Mouse (Mus musculus) urinary bladder, postnatal 10 days (tissue): ENCODE results near the gene Pola2.
A peak's percentile ranks its signal among the peaks of the same experiment; 100 is the strongest.

Experiments used
- DNase-seq: peaks from one replicate; pipeline ENCODE4 v3.0.0; 2022; ENCODE audit warnings: low spot score

Pola2 gene

DNA sequence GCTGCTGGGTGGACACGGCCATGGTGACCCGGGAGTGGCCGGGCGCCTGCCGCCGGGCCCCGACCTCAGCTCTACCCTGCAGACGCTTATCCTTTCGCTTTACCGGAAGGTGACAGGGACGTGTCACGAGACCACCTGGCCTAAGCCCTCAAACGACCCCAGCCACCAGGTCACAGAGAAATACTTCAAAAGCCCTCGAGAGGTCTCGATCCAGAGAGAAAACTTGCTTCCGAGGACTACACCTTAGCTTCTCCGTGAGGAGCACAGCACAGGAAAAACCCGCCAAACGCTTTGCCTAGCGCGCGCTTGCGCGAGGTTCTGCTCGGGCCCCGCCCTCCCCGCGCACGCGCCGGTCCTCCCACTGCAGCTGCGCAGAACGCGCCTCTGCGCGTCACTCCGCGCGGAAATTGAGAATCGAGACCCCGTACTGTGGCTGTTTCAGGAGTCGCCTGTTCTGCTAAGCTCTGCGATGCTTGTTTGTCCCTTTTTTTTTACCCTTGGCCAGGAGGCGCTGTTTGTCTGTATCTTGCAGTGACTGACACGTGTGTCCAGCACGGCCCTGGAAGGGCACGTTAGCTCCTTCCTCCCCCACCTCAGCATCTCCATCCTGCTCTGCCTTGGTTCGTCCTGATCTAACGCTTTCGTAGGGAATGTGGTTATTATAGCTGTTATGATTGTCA, at the start of gene Pola2:
Gene Pola2, minus strand, starts transcription at position 320 of the 680 bp plus-strand sequence.
- peak; percentile 56 for DNase-seq

DNA sequence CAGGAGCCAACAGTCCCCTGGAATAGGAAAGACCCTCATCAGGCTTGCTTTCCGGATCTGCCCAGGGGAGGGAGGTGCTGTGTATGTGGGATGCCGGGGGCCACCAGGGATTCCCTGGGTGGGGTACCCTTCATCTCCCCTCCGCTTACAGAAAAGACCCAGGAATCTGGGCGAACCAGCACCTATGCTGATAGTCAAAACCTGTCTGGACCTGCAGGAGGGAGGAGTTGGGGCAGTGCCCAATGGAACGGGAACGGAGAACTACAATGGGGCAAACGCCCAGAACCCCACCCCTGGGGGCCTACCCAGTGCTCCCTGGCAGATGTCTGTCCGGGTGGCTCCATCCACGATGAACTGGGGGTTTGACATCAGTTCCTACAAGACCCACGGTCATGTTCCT, 49.7 kb upstream of the Pola2 start:
- DNase-seq: no peak

DNA sequence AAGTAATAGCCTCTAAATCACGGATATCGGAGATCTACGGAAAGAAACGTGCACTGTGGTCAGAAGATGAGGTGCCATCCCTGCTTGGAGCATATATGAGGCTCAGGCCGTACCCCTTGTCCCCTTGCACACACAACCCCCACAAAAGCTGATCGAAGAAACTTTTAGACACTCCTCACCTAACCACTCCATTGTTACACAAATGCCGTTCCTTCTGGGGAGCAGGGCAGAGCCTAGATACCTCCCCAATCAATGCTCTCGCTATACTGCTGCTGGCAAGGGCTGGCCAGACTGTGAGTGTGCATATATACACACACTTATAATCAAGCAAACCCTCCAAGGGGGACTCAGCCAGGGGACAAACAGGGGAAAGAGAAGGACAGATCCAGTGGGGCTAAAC, 45.1 kb upstream of the Pola2 start:
- no peak for DNase-seq

DNA sequence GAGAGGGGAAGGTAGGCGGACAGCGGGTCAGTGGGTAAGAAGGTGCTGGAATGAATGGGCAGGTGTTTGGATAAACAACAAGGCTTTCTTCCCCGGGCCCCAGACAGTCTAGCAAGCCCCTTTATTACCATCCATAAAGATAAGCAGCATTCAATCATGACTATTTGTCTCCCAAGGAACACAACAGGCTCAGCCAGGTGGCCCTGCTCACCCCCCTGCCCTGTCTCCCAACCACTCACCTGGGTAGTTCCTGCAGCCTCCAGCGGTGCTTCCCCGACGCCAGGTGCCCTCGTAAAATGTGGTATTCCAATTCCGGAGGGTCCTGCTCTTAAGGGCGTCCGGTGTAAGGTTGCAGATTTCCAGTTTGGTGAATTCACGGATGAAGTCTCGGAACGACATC, 43.0 kb upstream of the Pola2 start:
- DNase-seq: no peak

DNA sequence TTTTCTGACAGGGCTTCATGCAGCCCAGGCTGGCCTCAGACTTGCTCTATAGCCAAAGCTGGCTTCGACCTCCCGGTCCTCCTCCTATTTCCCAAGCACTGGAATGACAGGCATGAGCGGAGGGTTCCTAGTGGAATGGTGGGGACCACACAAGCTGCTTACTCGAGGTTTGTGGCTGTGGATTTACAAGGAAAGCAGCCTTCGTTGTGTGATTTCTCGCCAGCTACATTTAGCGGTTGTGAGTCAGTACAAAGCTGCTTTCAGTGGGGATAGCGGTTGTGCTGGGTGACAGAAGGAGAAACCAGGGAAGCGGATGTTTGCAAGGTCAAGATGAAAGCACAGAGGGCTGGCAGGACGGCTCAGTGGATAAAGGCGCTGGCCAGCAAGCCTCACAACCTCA, 41.5 kb upstream of the Pola2 start:
- no peak for DNase-seq

DNA sequence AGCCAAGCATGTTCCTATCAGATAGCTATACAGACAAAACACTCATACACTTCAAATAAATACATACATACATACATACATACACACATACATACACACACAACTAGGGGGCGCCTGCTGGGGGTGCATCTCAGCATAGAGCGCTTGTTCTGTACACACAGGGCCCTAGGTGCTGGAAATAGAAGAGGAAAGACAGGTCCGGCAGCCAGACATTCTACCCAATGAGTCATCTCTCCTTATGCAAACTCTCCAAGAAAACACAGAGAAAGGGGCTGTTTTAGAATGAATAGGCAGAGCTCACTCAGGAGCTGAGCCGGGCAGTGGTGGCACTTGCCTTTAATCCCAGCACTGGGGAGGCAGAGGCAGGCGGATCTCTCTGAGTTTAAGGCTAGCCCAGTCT, 36.0 kb upstream of the Pola2 start:
- no peak for DNase-seq

DNA sequence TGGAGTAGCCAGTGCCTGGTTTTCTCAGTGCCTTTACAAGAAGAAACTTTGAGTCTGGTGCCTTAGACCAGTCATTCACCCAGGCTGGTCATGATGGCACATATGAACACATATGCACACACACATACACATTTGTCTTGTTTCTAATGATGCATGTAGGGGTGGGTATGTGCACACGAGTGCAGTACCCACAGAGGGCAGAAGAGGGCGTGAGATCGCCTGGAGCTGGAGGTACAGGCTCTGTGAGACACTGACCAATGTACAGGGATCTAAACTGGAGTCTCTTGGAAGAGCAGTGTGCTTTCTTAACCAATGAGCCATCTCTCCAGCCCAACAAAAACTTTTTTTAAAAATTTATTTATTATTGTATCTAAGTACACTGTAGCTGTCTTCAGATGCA, 34.2 kb upstream of the Pola2 start:
- DNase-seq: no peak

DNA sequence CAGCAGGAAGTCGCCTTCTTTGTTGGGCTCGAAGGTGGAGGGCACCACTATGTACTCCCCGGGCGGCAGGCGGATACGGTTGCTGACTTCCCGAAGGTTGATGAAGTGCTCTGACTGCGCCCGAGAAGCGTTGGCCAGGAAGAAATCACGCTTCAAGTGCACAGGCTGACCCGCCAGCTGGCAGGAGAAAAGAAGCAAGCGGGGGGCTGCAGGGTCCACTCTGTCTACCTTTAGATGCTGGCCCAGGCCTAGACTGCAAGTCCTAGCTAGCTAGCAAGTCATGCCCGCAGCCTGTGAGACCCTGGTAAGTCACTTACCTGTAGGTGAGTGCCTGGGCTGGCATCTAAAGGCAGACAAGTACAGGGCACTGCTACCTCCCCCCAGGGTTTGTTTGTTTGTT, 30.7 kb upstream of the Pola2 start:
- no peak for DNase-seq

DNA sequence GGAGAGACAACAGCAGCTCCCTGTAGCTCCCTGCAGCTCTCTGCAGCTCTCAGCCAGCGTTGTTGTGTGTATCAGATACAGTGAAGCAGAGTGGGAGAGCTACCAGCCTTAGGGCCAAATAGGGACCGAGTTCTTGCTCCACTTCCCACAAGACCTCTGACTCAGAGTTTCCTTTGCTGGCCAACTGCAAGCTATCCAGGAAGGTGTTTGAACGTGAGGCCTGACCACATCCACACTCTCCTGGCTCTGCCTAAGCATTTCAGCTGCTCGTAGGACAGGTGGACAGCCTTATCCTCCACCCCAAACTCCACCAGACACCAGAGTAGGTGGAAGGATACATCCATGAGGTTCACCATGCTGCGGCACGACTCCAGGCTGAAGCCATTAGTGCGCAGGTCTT, 28.0 kb upstream of the Pola2 start:
- DNase-seq: no peak

DNA sequence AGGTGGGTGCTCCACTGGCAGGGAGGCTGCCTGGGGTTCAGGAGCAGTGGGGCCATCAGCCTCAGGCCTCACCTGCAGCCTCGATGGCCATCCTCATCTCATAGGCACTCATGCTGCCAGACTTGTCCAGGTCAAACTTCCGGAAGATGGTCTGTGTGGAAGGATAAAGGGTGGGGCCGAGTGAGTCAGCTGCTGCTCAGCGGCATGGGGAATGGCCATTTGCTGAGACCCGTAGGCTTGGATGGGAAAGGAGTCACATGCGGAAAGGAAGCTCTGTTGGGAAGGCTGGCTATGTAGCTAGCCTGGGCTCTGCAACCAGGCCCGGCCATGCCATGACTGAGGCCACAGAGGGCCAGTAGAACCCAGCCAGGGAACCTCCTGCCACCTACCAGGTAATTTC, 27.5 kb upstream of the Pola2 start:
- no peak for DNase-seq

DNA sequence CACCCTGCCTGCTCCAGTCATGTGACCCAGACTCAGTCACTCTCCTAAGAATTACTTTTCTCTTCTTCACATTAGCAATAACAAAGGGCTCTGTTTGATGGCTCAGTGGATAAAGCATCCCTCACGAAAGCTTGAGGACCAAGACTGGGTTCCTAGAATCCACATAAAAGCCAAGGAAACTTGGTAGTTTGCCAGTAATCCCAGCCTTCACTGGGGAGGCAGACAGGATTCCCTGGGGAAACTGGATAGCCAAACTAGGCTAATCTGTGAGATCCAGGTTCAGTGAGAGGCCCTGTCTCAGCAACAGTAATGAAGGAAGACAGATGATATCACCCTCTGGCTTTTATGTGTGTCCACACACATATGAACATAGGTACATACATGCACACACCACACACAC, 26.9 kb upstream of the Pola2 start:
- no peak for DNase-seq

DNA sequence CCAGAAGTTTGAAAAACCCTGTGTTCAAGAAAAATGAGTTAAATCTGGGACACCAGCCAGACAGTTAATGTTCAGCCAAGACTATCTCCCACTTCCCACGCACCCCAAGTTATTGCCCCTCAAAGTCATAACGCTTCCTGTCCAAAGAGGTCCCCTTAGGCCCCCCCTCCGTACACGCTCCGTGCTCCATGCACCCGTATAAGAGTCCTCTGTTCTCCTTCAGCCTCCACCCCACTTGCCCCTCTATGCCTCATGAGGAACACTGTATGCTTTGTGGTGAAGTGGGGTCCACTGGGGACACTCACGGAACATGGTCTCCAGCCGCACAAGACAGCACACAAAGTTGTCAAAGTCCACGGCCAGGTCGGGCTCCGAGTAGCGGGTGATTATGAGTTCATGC, 26.0 kb upstream of the Pola2 start:
- no peak for DNase-seq

DNA sequence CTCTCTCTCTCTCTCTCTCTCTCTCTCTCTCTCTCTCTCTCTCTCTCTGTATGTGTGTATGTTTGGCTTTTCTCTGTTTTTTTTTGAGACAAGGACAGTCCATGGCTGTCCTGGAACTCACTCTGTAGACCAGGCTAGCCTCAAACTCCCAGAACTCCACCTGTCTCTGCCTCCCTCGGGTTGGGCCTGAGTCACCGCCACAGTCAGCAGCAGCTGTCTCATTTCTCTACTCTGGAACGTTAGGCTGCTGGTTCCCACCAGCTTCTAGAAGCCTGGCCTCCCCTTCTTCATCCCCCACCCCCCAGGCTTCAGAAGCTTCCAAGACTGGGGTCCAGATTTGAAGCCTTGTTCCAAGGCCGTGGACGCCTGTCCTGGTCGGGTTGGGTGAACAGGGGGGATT, 25.6 kb upstream of the Pola2 start:
- DNase-seq: no peak

DNA sequence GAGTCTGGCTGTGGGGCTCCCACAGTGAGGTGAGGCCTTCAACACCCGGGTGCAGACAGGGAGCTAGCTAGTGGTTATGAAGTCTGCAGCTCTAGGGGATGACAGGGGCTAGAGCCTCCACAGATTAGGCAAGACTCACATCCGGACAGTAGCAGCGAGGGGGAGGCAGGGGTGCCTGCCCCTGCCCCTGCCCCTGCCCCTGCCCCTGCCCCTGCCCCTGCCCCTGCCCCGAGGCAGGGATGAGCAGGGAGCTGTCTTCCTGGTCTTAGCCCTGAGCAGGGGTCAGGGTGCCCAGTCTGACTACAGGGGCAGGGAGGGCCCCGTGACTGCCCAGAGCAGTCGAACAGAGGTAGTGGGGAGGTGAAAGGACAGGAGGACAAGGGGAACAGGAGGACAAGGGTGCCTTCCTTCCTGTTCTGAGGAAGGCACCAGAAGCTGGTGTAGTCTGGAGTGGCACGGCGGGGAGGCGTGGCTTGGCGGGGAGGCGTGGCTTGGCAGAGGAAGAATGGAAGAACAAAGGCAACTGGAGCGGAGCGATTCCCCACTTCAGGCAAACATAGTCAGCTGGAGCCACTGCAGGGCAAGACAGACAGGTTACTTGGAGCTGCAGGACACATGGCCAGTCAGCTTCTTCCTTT, 24.9 kb upstream of the Pola2 start:
- no peak for DNase-seq

DNA sequence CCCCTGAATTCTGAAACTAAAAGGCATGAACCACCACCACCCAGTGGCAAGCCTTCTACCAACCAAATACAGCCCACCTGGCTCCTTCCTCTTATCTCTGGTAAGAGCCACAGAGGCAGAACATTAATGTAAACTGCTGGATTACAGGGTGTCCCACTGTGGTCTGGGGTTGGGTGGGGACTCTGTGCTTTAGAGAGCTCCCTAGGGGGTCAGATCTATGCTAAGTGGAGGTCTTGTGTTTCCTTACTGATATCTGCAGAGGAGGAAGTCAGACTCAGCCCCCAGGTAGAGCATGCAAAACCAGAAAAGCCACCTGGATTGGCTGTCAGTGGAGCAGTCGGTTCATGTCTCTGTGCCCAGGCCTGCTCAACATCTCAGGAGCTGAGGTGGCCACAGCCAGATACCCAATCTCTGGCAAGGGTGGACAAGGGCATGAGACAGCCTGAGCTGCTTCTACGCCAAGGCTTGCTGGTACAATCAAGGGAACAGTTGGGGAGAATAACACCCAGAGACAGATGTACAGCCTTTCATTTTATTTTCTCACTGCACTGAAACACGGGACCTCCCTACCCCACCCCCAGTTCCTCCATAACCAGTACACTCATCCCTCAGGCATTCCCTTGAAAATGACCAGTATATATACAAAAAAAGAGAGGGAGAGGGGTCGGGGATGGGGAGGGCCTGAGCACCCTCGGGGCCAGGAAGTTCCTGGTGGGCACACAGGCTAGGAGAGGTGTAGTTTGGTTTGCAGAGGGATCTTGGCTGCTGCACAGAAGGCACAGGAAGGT, 24.2 kb upstream of the Pola2 start:
- DNase-seq: no peak

DNA sequence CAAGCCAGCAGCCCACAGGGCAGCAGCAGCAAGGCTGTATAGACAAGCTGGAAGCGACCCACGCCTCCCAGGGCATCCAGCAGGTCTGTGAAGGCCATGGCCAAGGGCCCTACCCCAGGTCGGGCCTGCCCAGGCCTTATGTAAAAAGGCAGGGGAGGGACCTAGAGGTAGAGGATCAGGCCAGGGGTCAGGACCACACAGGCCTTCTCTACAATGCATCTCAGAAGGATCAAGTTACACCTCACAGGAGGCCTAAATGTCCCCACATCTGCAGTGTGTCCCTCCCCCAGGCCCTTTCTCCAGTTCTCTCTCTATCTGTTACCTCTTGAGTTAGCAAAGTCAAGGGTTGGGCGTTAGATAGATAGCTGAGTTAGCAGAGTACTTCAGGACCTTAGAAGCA, 22.0 kb upstream of the Pola2 start, which contains the start of gene Slc22a20:
Gene Slc22a20, minus strand, starts transcription at position 101 of the 400 bp plus-strand sequence.
- DNase-seq: no peak

DNA sequence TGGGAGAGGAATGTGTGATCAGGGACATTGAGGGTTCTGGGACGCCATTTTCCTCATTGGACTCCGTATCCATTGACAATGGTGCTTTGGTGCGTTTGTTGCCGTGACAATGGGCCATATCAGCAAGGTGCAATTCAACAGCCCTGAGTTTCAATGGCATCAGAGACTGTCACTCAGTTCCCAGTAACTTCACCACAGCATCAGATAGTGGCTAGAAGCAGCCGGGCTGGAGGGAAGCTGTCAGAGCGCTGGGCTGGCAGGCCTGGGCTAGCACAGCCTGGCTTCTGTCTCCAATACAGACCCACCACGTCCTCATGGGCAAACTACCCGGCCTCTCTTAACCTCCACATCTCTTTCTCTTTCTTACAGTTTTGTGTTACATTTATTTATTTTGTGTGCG, 16.5 kb upstream of the Pola2 start:
- DNase-seq: no peak

DNA sequence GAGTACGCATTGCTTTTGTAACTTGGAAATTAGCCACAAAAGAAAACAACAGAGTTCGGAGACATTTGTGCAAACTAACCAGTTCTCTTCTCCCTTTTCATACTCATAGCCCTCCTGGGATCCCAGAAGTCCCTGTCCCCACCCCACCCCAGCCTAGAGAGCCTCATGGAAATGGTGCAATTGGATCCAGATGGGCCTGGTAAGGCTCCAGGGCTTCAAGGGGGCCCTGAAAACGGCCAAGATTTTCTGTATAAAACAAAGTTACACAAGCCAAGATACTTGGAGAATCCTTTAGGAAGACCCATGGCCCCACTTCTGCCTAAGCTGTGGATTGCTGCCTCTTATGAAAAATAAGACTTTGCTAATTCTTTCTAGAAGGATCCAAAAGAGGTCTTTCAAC, 13.7 kb upstream of the Pola2 start:
- DNase-seq: no peak

DNA sequence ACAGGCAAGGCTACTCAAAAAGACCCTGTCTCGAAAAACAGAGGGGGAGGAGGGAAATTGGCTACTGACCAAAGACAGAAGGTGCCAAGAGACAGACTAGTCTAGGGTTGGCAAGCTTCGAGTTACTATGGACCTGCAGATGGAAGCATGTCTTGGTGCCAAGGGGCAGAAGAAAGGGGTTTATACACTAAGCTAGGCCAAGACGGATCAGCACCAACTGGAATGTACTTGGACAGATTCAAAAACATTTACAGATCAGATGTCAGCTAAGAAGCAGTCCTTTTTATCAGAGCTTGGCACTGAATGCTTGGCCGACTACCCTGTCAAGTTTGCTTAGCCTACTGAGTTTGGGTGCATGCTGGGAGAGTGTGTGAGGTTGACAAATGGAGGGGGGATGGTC, 11.7 kb upstream of the Pola2 start:
- DNase-seq: no peak

DNA sequence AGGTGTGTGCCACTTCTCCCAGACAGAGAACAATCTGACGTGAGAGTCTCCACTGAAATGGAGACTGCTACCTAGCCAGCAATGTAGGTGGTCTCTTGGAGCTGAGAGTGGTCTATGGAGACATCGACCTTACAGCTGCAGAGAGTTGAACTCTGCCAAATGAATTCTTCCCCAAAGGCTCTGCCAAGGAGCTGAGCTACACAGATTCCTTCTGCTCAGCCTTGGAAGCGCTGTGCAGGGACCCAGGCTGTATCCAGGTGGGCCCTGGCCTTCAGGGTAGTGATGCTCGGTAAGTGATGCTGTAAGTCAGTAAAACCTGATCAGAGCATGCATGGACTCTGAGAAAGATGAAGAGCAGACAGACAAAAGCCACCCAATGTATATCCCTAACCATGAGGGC, 11.1 kb upstream of the Pola2 start:
- DNase-seq: no peak

DNA sequence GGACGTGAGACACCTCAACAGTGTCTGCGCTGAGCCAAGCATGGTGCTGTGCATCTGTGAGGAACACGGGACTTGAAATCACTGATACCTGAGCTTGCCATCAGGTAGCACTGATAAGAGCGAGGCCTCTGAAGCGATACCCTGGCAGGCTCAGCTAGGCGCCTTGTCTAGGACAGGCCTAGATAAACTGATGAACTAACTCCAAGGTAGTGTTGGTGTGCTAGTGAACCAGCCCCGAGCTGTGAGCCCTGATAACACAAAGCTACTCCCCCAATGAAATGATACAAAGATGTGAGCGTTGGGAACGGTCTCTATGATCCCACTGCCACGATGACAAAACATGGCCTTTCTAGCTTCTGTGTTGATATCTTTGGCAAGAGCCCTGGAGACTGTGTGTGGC, 3.7 kb upstream of the Pola2 start:
- DNase-seq: no peak

DNA sequence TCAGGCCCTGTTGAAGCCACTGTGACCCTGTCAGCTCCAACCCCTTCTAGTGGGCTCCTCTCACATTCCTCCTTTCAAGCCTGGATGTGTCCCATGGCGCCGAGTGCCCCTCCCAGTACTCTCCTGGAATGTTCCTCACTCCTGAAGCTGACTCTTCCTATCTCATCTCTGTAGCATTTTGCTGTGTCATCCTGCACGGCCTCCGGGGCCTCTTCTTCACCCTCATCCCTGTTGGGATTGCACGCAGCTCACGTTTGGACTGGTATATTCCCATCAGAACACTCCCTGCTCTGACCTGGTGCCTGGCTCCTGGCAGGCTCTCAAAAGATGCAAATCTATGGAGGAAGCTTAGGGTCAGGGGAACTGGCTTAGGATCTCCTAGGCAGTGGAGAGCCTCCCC, 2.8 kb upstream of the Pola2 start:
- no peak for DNase-seq

DNA sequence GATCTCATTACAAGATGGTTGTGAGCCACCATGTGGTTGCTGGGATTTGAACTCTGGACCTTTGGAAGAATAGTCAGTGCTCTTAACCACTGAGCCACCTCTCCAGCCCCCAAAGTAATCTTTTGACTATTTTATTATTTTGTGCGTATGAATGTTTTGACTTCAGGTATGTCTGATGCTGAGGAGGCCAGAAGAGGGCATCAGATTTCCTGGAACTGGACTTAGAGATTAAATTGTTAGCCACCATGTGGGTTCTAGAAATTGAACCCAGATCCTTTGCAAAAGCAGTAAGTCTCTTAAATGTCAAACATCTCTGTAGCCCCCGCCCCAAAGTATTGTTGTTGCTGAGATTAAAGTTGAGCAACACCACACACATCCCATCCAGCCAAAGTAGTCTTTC, 1.9 kb upstream of the Pola2 start:
- DNase-seq: no peak
